Comparison of ENCODE assay signal across 14 mouse cellular contexts in the genomic region with DNA sequence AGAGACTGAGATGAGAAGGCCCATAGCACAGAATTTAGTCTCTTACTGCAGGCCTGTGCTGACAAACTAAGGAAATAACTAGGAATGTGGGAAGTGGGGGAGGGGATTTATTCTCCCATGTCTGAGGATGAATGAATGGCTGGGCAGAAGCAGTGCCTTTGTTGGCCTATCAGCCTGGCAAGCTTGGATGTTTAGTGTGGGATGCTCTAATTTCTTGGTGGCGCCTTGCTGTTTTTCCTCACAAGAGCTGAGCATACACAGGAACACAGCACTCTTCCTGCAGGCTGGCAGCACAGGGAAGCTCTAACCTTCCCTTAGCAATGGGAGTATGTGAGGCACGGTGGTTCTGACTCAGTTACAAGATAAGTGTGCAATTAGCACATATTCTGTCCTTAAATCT.
A peak's percentile ranks its signal among the peaks of the same experiment; 100 is the strongest.
DNase-seq lines count a peak whose midpoint lies in the region; ATAC-seq and TF ChIP-seq lines count a peak whose summit lies in the region.
"Had no signal": no experiment of that assay in that cellular context is flagged by ENCODE, and none has a peak within 500 bp of the region (broad histone marks: within the 10 kb centered on the region; RNA-seq: fewer than 3 reads in every experiment).

No protein-coding gene starts in this region.

- intact Hi-C loops in heart, postnatal 36 days (cut with DNase I), result no loop called here

- H3K27ac ChIP-seq in kidney, adult 2 months (ENCODE audit: insufficient read depth, low read depth, low read length), result no peak overlapping the region
- H3K27ac ChIP-seq in brown adipose tissue, adult 24 weeks (replicated peaks; ENCODE audit: low read depth, low read length), result 0 out of 2 replicates have a peak overlapping the region, but pooled peaks have one; percentile 45
- H3K27ac ChIP-seq in forebrain, embryonic 15.5 days (replicated peaks), result peak overlapping the region; percentile 56
- H3K27ac ChIP-seq in midbrain, embryonic 15.5 days, result peak overlapping the region; percentile 56
- H3K27ac ChIP-seq: limb, embryonic 13.5 days; stomach, embryonic 15.5 days had no signal

- H3K4me3 ChIP-seq in kidney, adult 2 months (ENCODE audit: insufficient read depth, low read depth, low read length), result no peak overlapping the region
- H3K4me3 ChIP-seq in brown adipose tissue, adult 24 weeks (ENCODE audit: insufficient read depth, low read depth, low read length), result no peak overlapping the region
- no peak overlapping the region for H3K4me3 ChIP-seq in forebrain, embryonic 15.5 days
- H3K4me3 ChIP-seq in midbrain, embryonic 15.5 days, result no peak overlapping the region
- H3K4me3 ChIP-seq: limb, embryonic 13.5 days; stomach, embryonic 15.5 days had no signal

- H3K4me1 ChIP-seq in kidney, adult 2 months (ENCODE audit: control insufficient read depth, insufficient read depth, low read length), result no peaks in the 10 kb centered on the region
- peaks cover 16% of the 10 kb centered on the region for H3K4me1 ChIP-seq in brown adipose tissue, adult 24 weeks (ENCODE audit: control insufficient read depth, insufficient read depth, insufficient read length, low read length)
- peaks cover 30% of the 10 kb centered on the region for H3K4me1 ChIP-seq in forebrain, embryonic 15.5 days
- peaks cover 13% of the 10 kb centered on the region for H3K4me1 ChIP-seq in midbrain, embryonic 15.5 days

- no peaks in the 10 kb centered on the region for H3K27me3 ChIP-seq in kidney, adult 2 months (replicated peaks; ENCODE audit: control insufficient read depth, insufficient read depth, low read length)
- no peaks in the 10 kb centered on the region for H3K27me3 ChIP-seq in forebrain, embryonic 15.5 days
- H3K27me3 ChIP-seq in midbrain, embryonic 15.5 days (replicated peaks), result no peaks in the 10 kb centered on the region
- H3K27me3 ChIP-seq: limb, embryonic 13.5 days; stomach, embryonic 15.5 days had no signal

- TF ChIP-seq POLR2A in kidney, adult 2 months (IDR thresholded peaks at IDR 0.05; ENCODE audit: low read depth, low read length), result no peak

- 68% methylated on average over 2 of the region's 2 CpGs for WGBS in kidney, adult 2 months
- 20% methylated on average over 2 of the region's 2 CpGs for WGBS in forebrain, embryonic 15.5 days
- WGBS in midbrain, embryonic 15.5 days, result 18% methylated on average over 2 of the region's 2 CpGs

- ATAC-seq in forebrain, embryonic 15.5 days (replicated peaks), result no peak
- ATAC-seq in midbrain, embryonic 15.5 days (replicated peaks), result no peak

- DNase-seq in kidney, adult 2 months, result peak; percentile 8
- no peak for DNase-seq in kidney, adult 8-10 months
- no peak for DNase-seq in ovary, postnatal 36 days (ENCODE audit: low spot score)
- DNase-seq in adrenal gland, adult 18-20 months (ENCODE audit: low spot score in 2 of 2), result no peak
- DNase-seq in heart, postnatal 36 days, result no peak
- DNase-seq: adrenal gland, adult 8-10 months; cerebellum, adult 8-10 months; gastrocnemius, postnatal 25 days; right cerebral cortex, postnatal 25 days had no signal

- H3K4me2 ChIP-seq in forebrain, embryonic 15.5 days (replicated peaks), result no peak overlapping the region
- no peak overlapping the region for H3K4me2 ChIP-seq in midbrain, embryonic 15.5 days
- H3K4me2 ChIP-seq: limb, embryonic 13.5 days; stomach, embryonic 15.5 days had no signal

- H3K36me3 ChIP-seq in kidney, adult 2 months (ENCODE audit: control insufficient read depth, insufficient read depth, low read length), result no peaks in the 10 kb centered on the region
- no peaks in the 10 kb centered on the region for H3K36me3 ChIP-seq in forebrain, embryonic 15.5 days
- no peaks in the 10 kb centered on the region for H3K36me3 ChIP-seq in midbrain, embryonic 15.5 days (replicated peaks)
- H3K36me3 ChIP-seq: stomach, embryonic 15.5 days had no signal

- H3K9ac ChIP-seq in forebrain, embryonic 15.5 days (replicated peaks), result no peak overlapping the region
- H3K9ac ChIP-seq in midbrain, embryonic 15.5 days, result peak overlapping the region; percentile 8; the same call in 1 of the 2 replicates
- H3K9ac ChIP-seq: limb, embryonic 13.5 days; stomach, embryonic 15.5 days had no signal

- H3K9me3 ChIP-seq in forebrain, embryonic 15.5 days, result no peaks in the 10 kb centered on the region
- no peaks in the 10 kb centered on the region for H3K9me3 ChIP-seq in midbrain, embryonic 15.5 days
- H3K9me3 ChIP-seq: limb, embryonic 13.5 days; stomach, embryonic 15.5 days had no signal

- TF ChIP-seq CTCF in kidney, adult 2 months (conservative IDR thresholded peaks at IDR 0.05; ENCODE audit: insufficient read depth, insufficient read length, low read depth, low read length), result no peak
